Mouse (Mus musculus) embryonic facial prominence, embryonic 14.5 days (tissue): ENCODE results near the gene Arl14. TPM values are rescaled to one million over a fixed set of nuclear protein-coding genes. Genes with fewer than 3 reads are reported as not detected.

Source experiments
- ATAC-seq: fragments of 200-750 bp; cut with Nextera tagmentation; 2 replicates; pipeline ENCODE4 v1.8.0; 2017; ENCODE audit warnings: low read depth, moderate number of reproducible peaks, moderate TSS enrichment
- DNase-seq: peaks from one replicate; pipeline ENCODE4 v3.0.0-alpha.2; 2015; ENCODE audit warnings: low spot score
- H3K27ac ChIP-seq: fragments of 300-500 bp; sonication (generic); replicated peaks from 2 replicates; pipeline ENCODE4 v1.5.1; 2014; ENCODE audit warnings: low read depth, mild to moderate bottlenecking, low read length, moderate library complexity
- H3K27me3 ChIP-seq: fragments of 300-500 bp; sonication (generic); replicated peaks from 2 replicates; pipeline ENCODE4 v1.6.1; 2014; ENCODE audit warnings: low read length; ENCODE audit not compliant: control insufficient read depth, insufficient read depth
- H3K36me3 ChIP-seq: fragments of 300-500 bp; sonication (generic); 2 replicates; pipeline ENCODE4 v1.6.1; 2014; ENCODE audit warnings: low read length, mixed read lengths; ENCODE audit not compliant: control insufficient read depth, insufficient read depth
- H3K4me1 ChIP-seq: fragments of 300-500 bp; sonication (generic); 2 replicates; pipeline ENCODE4 v1.6.1; 2014; ENCODE audit warnings: antibody characterized with exemption, low read length; ENCODE audit not compliant: control insufficient read depth, insufficient read depth
- H3K4me2 ChIP-seq: fragments of 300-500 bp; sonication (generic); 2 replicates; pipeline ENCODE4 v1.6.1; 2014; ENCODE audit warnings: low read depth, mild to moderate bottlenecking, low read length, moderate library complexity, mixed read lengths
- H3K4me3 ChIP-seq: fragments of 300-500 bp; sonication (generic); 2 replicates; pipeline ENCODE4 v1.5.1; 2014; ENCODE audit warnings: low read depth, mild to moderate bottlenecking, low read length
- H3K9ac ChIP-seq: fragments of 300-500 bp; sonication (generic); 2 replicates; pipeline ENCODE4 v1.6.1; 2014; ENCODE audit warnings: low read depth, mild to moderate bottlenecking, low read length, moderate library complexity, mixed read lengths
- H3K9me3 ChIP-seq: fragments of 300-500 bp; sonication (generic); 2 replicates; pipeline ENCODE4 v1.6.1; 2016; ENCODE audit warnings: low read length; ENCODE audit not compliant: control insufficient read depth
- WGBS: fragments of 180-500 bp; shearing (Covaris S2); extraction: QIAGEN DNeasy Blood & Tissue Kit; methylation state at CpG from one replicate; pipeline ENCODE4 v1.1.7; 2014; 5-methylcytosine and 5-hydroxymethylcytosine counted together
- polyA plus RNA-seq: library from polyadenylated mRNA; unstranded; fragments of >200 nt; fragmentation: Nextera tagmentation; extraction: Ambion mirVana; gene quantifications from 2 replicates; pipeline ENCODE4 v1.2.1, GENCODE M21; 2014

Arl14 gene
- polyA plus RNA-seq, 1 experiment from 2014 or later: not detected

GRCm38 (mm10) chr3:69205266-69206054 is 16.8 kb upstream of the Arl14 start:
- Histone ChIP-seq H3K9ac (no peak overlapping the region), H3K4me3 (no peak overlapping the region), H3K4me1 (no peaks in the 10 kb centered on the region), H3K9me3 (no peaks in the 10 kb centered on the region), H3K36me3 (no peaks in the 10 kb centered on the region), H3K4me2 (no peak overlapping the region), H3K27me3 (no peaks in the 10 kb centered on the region), H3K27ac (no peak overlapping the region)
- ATAC-seq (no peak), DNase-seq (no peak)
- 58% methylated on average over 7 of the region's 7 CpGs for WGBS

- Histone ChIP-seq H3K4me2 (no peak overlapping the region), H3K4me3 (no peak overlapping the region), H3K9me3 (no peaks in the 10 kb centered on the region), H3K27ac (no peak overlapping the region), H3K36me3 (no peaks in the 10 kb centered on the region), H3K27me3 (no peaks in the 10 kb centered on the region), H3K4me1 (no peaks in the 10 kb centered on the region), H3K9ac (no peak overlapping the region)
- ATAC-seq (no peak), DNase-seq (no peak)
- WGBS: 76% methylated on average over 10 of the region's 10 CpGs
Observed at GRCm38 (mm10) chr3:69206193-69206893, 15.9 kb upstream of the Arl14 start.

- DNase-seq (no peak), ATAC-seq (peak; percentile 41; the same call in 1 of the 2 replicates)
- Histone ChIP-seq H3K4me3 (no peak overlapping the region), H3K9ac (no peak overlapping the region), H3K36me3 (no peaks in the 10 kb centered on the region), H3K27me3 (no peaks in the 10 kb centered on the region), H3K4me1 (no peaks in the 10 kb centered on the region), H3K4me2 (no peak overlapping the region), H3K27ac (no peak overlapping the region), H3K9me3 (no peaks in the 10 kb centered on the region)
- WGBS: 61% methylated on average over 12 of the region's 12 CpGs
Observed at GRCm38 (mm10) chr3:69208441-69209309, 13.5 kb upstream of the Arl14 start.

- no peaks in the 10 kb centered on the region for H3K4me1 ChIP-seq
- no peak overlapping the region for H3K4me2 ChIP-seq
- no peak overlapping the region for H3K27ac ChIP-seq
- 80% methylated on average over 2 of the region's 2 CpGs for WGBS
- H3K9ac ChIP-seq: no peak overlapping the region
- no peak for DNase-seq
- H3K4me3 ChIP-seq: no peak overlapping the region
- H3K36me3 ChIP-seq: no peaks in the 10 kb centered on the region
- no peaks in the 10 kb centered on the region for H3K9me3 ChIP-seq
- H3K27me3 ChIP-seq: no peaks in the 10 kb centered on the region
- ATAC-seq: no peak
Observed at GRCm38 (mm10) chr3:69212246-69212645, 10.0 kb upstream of the Arl14 start.

- no peak overlapping the region for H3K4me3 ChIP-seq
- H3K27ac ChIP-seq: no peak overlapping the region
- H3K36me3 ChIP-seq: no peaks in the 10 kb centered on the region
- H3K4me1 ChIP-seq: no peaks in the 10 kb centered on the region
- DNase-seq (no peak), ATAC-seq (no peak)
- no peaks in the 10 kb centered on the region for H3K9me3 ChIP-seq
- 80% methylated on average over 5 of the region's 5 CpGs for WGBS
- H3K4me2 ChIP-seq: no peak overlapping the region
- H3K9ac ChIP-seq: no peak overlapping the region
- H3K27me3 ChIP-seq: no peaks in the 10 kb centered on the region
Observed at GRCm38 (mm10) chr3:69213465-69213864, 8.8 kb upstream of the Arl14 start.

- Histone ChIP-seq H3K9me3 (no peaks in the 10 kb centered on the region), H3K4me2 (no peak overlapping the region), H3K4me1 (no peaks in the 10 kb centered on the region), H3K27me3 (no peaks in the 10 kb centered on the region), H3K4me3 (no peak overlapping the region), H3K27ac (no peak overlapping the region), H3K36me3 (no peaks in the 10 kb centered on the region), H3K9ac (no peak overlapping the region)
- DNase-seq: no peak
- whole genome bisulfite sequencing: 84% methylated on average over 5 of the region's 5 CpGs
- ATAC-seq: no peak
Observed at GRCm38 (mm10) chr3:69214566-69214965, 7.7 kb upstream of the Arl14 start.

GRCm38 (mm10) chr3:69222502-69222900 is 282 bp downstream of the Arl14 start:
- Histone ChIP-seq H3K9ac (no peak overlapping the region), H3K36me3 (no peaks in the 10 kb centered on the region), H3K27ac (no peak overlapping the region), H3K27me3 (no peaks in the 10 kb centered on the region), H3K4me3 (no peak overlapping the region), H3K4me2 (no peak overlapping the region), H3K4me1 (no peaks in the 10 kb centered on the region), H3K9me3 (no peaks in the 10 kb centered on the region)
- DNase-seq (no peak), ATAC-seq (no peak)
- 84% methylated on average over 14 of the region's 14 CpGs for WGBS

GRCm38 (mm10) chr3:69222987-69223386 is 768 bp downstream of the Arl14 start:
- no peaks in the 10 kb centered on the region for H3K9me3 ChIP-seq
- no peak overlapping the region for H3K4me2 ChIP-seq
- H3K27me3 ChIP-seq: no peaks in the 10 kb centered on the region
- no peaks in the 10 kb centered on the region for H3K4me1 ChIP-seq
- ATAC-seq (no peak), DNase-seq (no peak)
- WGBS: 82% methylated on average over 7 of the region's 7 CpGs
- H3K4me3 ChIP-seq: no peak overlapping the region
- no peak overlapping the region for H3K9ac ChIP-seq
- no peaks in the 10 kb centered on the region for H3K36me3 ChIP-seq
- no peak overlapping the region for H3K27ac ChIP-seq
